Mouse (Mus musculus) midbrain, postnatal 0 days (tissue): ENCODE measurements around the gene Nubp2. TPM values are rescaled to one million over a fixed set of nuclear protein-coding genes. Genes with fewer than 3 reads are reported as not detected.

Experiments used
- ATAC-seq: fragments of 200-750 bp; cut with Nextera tagmentation; 2 replicates; pipeline ENCODE4 v1.8.0; 2017; ENCODE audit warnings: moderate number of reproducible peaks, mild to moderate bottlenecking, moderate TSS enrichment, moderate library complexity; ENCODE audit not compliant: low FRiP score
- DNase-seq: peaks from one replicate; pipeline ENCODE4 v3.0.0-alpha.2; 2015; ENCODE audit warnings: low spot score
- H3K27ac ChIP-seq: fragments of 300-500 bp; sonication (generic); 2 replicates; pipeline ENCODE4 v1.5.1; 2014; ENCODE audit warnings: low read depth, mild to moderate bottlenecking, low read length, mixed read lengths
- H3K27me3 ChIP-seq: fragments of 300-500 bp; sonication (generic); 2 replicates; pipeline ENCODE4 v1.6.1; 2014; ENCODE audit warnings: low read length, control low read depth, mixed read lengths; ENCODE audit not compliant: insufficient read depth
- H3K36me3 ChIP-seq: fragments of 300-500 bp; sonication (generic); 2 replicates; pipeline ENCODE4 v1.6.1; 2014; ENCODE audit warnings: low read length, control low read depth, mixed read lengths; ENCODE audit not compliant: insufficient read depth
- H3K4me1 ChIP-seq: fragments of 300-500 bp; sonication (generic); 2 replicates; pipeline ENCODE4 v1.6.1; 2014; ENCODE audit warnings: mild to moderate bottlenecking, control low read depth, antibody characterized with exemption, low read length, mixed read lengths; ENCODE audit not compliant: insufficient read depth
- H3K4me2 ChIP-seq: fragments of 300-500 bp; sonication (generic); 2 replicates; pipeline ENCODE4 v1.6.1; 2014; ENCODE audit warnings: low read depth, mild to moderate bottlenecking, low read length, mixed read lengths; ENCODE audit not compliant: poor library complexity, severe bottlenecking
- H3K4me3 ChIP-seq: fragments of 300-500 bp; sonication (generic); 2 replicates; pipeline ENCODE4 v1.5.1; 2014; ENCODE audit warnings: low read depth, mild to moderate bottlenecking, low read length, moderate library complexity
- H3K9ac ChIP-seq: fragments of 300-500 bp; sonication (generic); replicated peaks from 2 replicates; pipeline ENCODE4 v1.6.1; 2014; ENCODE audit warnings: mild to moderate bottlenecking, low read length, moderate library complexity, mixed read lengths; ENCODE audit not compliant: poor library complexity, severe bottlenecking
- H3K9me3 ChIP-seq: fragments of 300-500 bp; sonication (generic); 2 replicates; pipeline ENCODE4 v1.6.1; 2016; ENCODE audit warnings: low read length, control low read depth
- CTCF ChIP-seq: IDR thresholded peaks from 2 replicates; pipeline ENCODE4 v1.5.1; 2016; ENCODE audit warnings: antibody characterized with exemption, mild to moderate bottlenecking
- WGBS: fragments of 180-500 bp; shearing (Covaris S2); extraction: QIAGEN DNeasy Blood & Tissue Kit; methylation state at CpG from one replicate; pipeline ENCODE4 v1.1.7; 2014; 5-methylcytosine and 5-hydroxymethylcytosine counted together
- polyA plus RNA-seq: library from polyadenylated mRNA; unstranded; fragments of >200 nt; fragmentation: Nextera tagmentation; extraction: Ambion mirVana; gene quantifications from 2 replicates; pipeline ENCODE4 v1.2.1, GENCODE M21; 2015
- total RNA-seq: library from RNA; depleted of rRNA; stranded (reverse); fragments of >200 nt; gene quantifications from 2 replicates; pipeline ENCODE4 v1.2.3, GENCODE M21; 2014

Nubp2 gene
- total and polyA plus RNA-seq, 2 experiments from 2014 or later: 55.8 to 60.2 TPM

- H3K4me1 ChIP-seq: no peaks in the 10 kb centered on the region
- H3K27me3 ChIP-seq: no peaks in the 10 kb centered on the region
- WGBS: 100% methylated on average over 1 of the region's 1 CpGs
- H3K36me3 ChIP-seq: peaks cover 62% of the 10 kb centered on the region
- ATAC-seq (no peak), DNase-seq (no peak)
- no peak for TF ChIP-seq CTCF
- H3K27ac ChIP-seq: no peak overlapping the region
- H3K9ac ChIP-seq: no peak overlapping the region
- no peak overlapping the region for H3K4me3 ChIP-seq
- no peak overlapping the region for H3K4me2 ChIP-seq
- no peaks in the 10 kb centered on the region for H3K9me3 ChIP-seq
These were observed 37.1 kb upstream of the Nubp2 start for GRCm38 (mm10) chr17:24923246-24923645.

DNA sequence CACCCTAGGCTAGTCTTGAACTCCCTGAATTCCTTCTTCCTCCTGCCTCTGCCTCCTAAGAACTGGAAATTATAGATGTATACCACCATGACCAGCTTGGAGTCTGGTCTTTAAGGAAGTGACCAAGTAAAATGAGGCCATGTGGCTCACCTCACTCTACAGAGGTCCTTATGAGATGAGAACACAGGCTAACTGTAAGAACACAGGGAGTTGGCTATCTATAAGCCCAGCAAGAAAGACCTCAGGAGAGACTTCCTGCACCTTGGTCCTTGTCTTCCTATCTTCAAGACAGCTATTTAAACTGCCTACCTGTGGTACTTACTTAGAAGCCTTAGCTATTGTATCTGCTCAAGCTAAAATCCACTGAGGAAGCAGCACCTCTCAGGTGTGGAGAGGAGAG lies 27.8 kb upstream of the Nubp2 start:
- Histone ChIP-seq H3K27me3 (no peaks in the 10 kb centered on the region), H3K9me3 (no peaks in the 10 kb centered on the region), H3K4me2 (no peak overlapping the region), H3K4me3 (no peak overlapping the region), H3K27ac (no peak overlapping the region), H3K9ac (no peak overlapping the region), H3K36me3 (peaks cover 87% of the 10 kb centered on the region), H3K4me1 (no peaks in the 10 kb centered on the region)
- ATAC-seq (no peak), DNase-seq (no peak)
- no peak for TF ChIP-seq CTCF

DNA sequence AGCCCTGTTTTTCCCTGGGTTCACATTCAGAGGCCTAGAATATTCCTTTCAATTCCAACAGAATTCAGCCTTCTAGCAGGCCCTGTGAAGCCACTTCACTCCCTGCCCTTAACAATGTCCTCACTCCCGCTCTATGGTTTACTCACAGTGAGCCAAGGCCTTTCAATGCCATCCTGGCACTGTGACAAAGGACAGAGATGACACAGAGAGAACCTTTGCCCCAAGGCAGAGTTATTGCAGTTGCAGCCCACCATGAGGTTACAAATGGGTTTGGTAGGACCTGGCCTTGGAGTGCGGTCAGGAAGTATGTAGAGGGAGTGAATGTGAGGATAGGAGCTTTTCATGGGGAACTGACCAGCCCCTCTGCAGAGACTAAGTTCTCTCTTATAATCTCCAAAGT lies 21.4 kb upstream of the Nubp2 start:
- no peak overlapping the region for H3K9ac ChIP-seq
- WGBS: 98% methylated on average over 2 of the region's 2 CpGs
- peaks cover 93% of the 10 kb centered on the region for H3K36me3 ChIP-seq
- H3K27ac ChIP-seq: no peak overlapping the region
- TF ChIP-seq CTCF: no peak
- no peaks in the 10 kb centered on the region for H3K27me3 ChIP-seq
- no peaks in the 10 kb centered on the region for H3K4me1 ChIP-seq
- H3K4me2 ChIP-seq: no peak overlapping the region
- ATAC-seq (no peak), DNase-seq (no peak)
- H3K9me3 ChIP-seq: no peaks in the 10 kb centered on the region
- no peak overlapping the region for H3K4me3 ChIP-seq

- no peak for TF ChIP-seq CTCF
- WGBS: 90% methylated on average over 9 of the region's 9 CpGs
These were observed 17.6 kb upstream of the Nubp2 start for GRCm38 (mm10) chr17:24903767-24904166.

GRCm38 (mm10) chr17:24902671-24903474 lies 16.7 kb upstream of the Nubp2 start:
- Histone ChIP-seq H3K27ac (no peak overlapping the region), H3K36me3 (peaks cover 97% of the 10 kb centered on the region), H3K27me3 (no peaks in the 10 kb centered on the region), H3K4me1 (no peaks in the 10 kb centered on the region), H3K9ac (no peak overlapping the region), H3K4me3 (no peak overlapping the region), H3K9me3 (no peaks in the 10 kb centered on the region), H3K4me2 (no peak overlapping the region)
- no peak for ATAC-seq
- WGBS: 68% methylated on average over 9 of the region's 9 CpGs
- no peak for DNase-seq
- TF ChIP-seq CTCF: peak; percentile 54

More at GRCm38 (mm10) chr17:24903767-24904166, 17.6 kb upstream of the Nubp2 start:
- Histone ChIP-seq H3K9me3 (no peaks in the 10 kb centered on the region), H3K27me3 (no peaks in the 10 kb centered on the region), H3K4me3 (no peak overlapping the region), H3K36me3 (peaks cover 99% of the 10 kb centered on the region), H3K4me2 (no peak overlapping the region), H3K9ac (no peak overlapping the region), H3K4me1 (no peaks in the 10 kb centered on the region), H3K27ac (no peak overlapping the region)
- no peak for DNase-seq
- ATAC-seq: no peak

- peaks cover 7% of the 10 kb centered on the region for H3K4me1 ChIP-seq
- H3K9ac ChIP-seq: no peak overlapping the region
- no peak overlapping the region for H3K4me2 ChIP-seq
- H3K9me3 ChIP-seq: no peaks in the 10 kb centered on the region
- 94% methylated on average over 5 of the region's 5 CpGs for WGBS
- H3K36me3 ChIP-seq: peaks cover 89% of the 10 kb centered on the region
- DNase-seq (no peak), ATAC-seq (no peak)
- H3K27me3 ChIP-seq: no peaks in the 10 kb centered on the region
- TF ChIP-seq CTCF: no peak
- H3K27ac ChIP-seq: no peak overlapping the region
- no peak overlapping the region for H3K4me3 ChIP-seq
These were observed 16.0 kb upstream of the Nubp2 start for GRCm38 (mm10) chr17:24902124-24902523.
